Mouse (Mus musculus) MEL (cell line): ENCODE data around the gene Hinfp. TPM values are rescaled to one million over a fixed set of nuclear protein-coding genes. Genes with fewer than 3 reads are reported as not detected.

ENCODE experiments used
- DNase-seq: peaks from one replicate; pipeline ENCODE4 v3.0.0; 2011; ENCODE audit warnings: low read depth, low spot score
- H3K27ac ChIP-seq: 2 replicates; pipeline ENCODE4 v1.5.1; 2012; ENCODE audit warnings: low read depth, mild to moderate bottlenecking, control low read depth, low read length, moderate library complexity; ENCODE audit not compliant: control insufficient read depth
- H3K27me3 ChIP-seq, 2 experiments: fragments of 150-350 bp in 1 of 2; sonication (generic) in 1 of 2; 2 replicates each; pipeline ENCODE4 v1.6.1; 2012; ENCODE audit warnings: low read length in 2 of 2, mild to moderate bottlenecking in 2 of 2, improper control_type of control experiment in 1 of 2, moderate library complexity in 1 of 2; ENCODE audit not compliant: insufficient read depth in 2 of 2, control insufficient read depth in 1 of 2
- H3K36me3 ChIP-seq, 2 experiments: 2 replicates each; pipeline ENCODE4 v1.6.1; 2012 to 2014; ENCODE audit warnings: low read length in 2 of 2, improper control_type of control experiment in 1 of 2, inconsistent platforms in 1 of 2, mild to moderate bottlenecking in 1 of 2; ENCODE audit not compliant: insufficient read depth in 2 of 2, control insufficient read depth in 1 of 2
- H3K4me1 ChIP-seq, 2 experiments: fragments of 150-350 bp in 1 of 2; sonication (generic) in 1 of 2; 2 replicates each; pipeline ENCODE4 v1.6.1; 2012; ENCODE audit warnings: low read length in 2 of 2, improper control_type of control experiment in 1 of 2, mild to moderate bottlenecking in 1 of 2; ENCODE audit not compliant: insufficient read depth in 2 of 2, control insufficient read depth in 1 of 2
- H3K4me3 ChIP-seq, 2 experiments: fragments of 150-350 bp in 1 of 2; sonication (generic) in 1 of 2; 2 replicates each; pipeline ENCODE4 v1.5.1; 2012; ENCODE audit warnings: low read depth in 2 of 2, low read length in 2 of 2, mild to moderate bottlenecking in 2 of 2, moderate library complexity in 2 of 2, control low read depth in 1 of 2, improper control_type of control experiment in 1 of 2; ENCODE audit not compliant: control insufficient read depth in 1 of 2, insufficient read depth in 1 of 2
- H3K79me2 ChIP-seq: 2 replicates; pipeline ENCODE4 v1.6.1; 2012; ENCODE audit warnings: mild to moderate bottlenecking, low read length, moderate library complexity; ENCODE audit not compliant: control insufficient read depth, poor library complexity, insufficient read depth
- H3K9ac ChIP-seq: 2 replicates; pipeline ENCODE4 v1.6.1; 2012; ENCODE audit warnings: low read depth, mild to moderate bottlenecking, control low read depth, low read length, moderate library complexity; ENCODE audit not compliant: control insufficient read depth, poor library complexity, severe bottlenecking
- H3K9me3 ChIP-seq: fragments of 150-350 bp; sonication (generic); replicated peaks from 2 replicates; pipeline ENCODE4 v1.6.1; 2012; ENCODE audit warnings: mild to moderate bottlenecking, low read length, improper control_type of control experiment, moderate library complexity; ENCODE audit not compliant: insufficient read depth
- BHLHE40 ChIP-seq: IDR thresholded peaks from 2 replicates; pipeline ENCODE4 v1.6.1; 2012; ENCODE audit warnings: low read depth, mild to moderate bottlenecking, inconsistent platforms, low read length, improper control_type of control experiment, borderline replicate concordance
- CHD1 ChIP-seq: IDR thresholded peaks from 2 replicates; pipeline ENCODE4 v1.6.1; 2012; ENCODE audit warnings: low read depth, mild to moderate bottlenecking, inconsistent platforms, low read length, improper control_type of control experiment
- CHD2 ChIP-seq: IDR thresholded peaks from 2 replicates; pipeline ENCODE4 v1.6.1; 2011; ENCODE audit warnings: low read length, improper control_type of control experiment
- ELF1 ChIP-seq: IDR thresholded peaks from 2 replicates; pipeline ENCODE4 v1.6.1; 2014; ENCODE audit warnings: low read depth, mild to moderate bottlenecking, inconsistent platforms, low read length, improper control_type of control experiment, moderate library complexity
- EP300 ChIP-seq, 2 experiments: IDR thresholded peaks; 2 replicates each; pipeline ENCODE4 v1.6.1; 2011; ENCODE audit warnings: improper control_type of control experiment in 2 of 2, low read length in 2 of 2, low read depth in 1 of 2, mild to moderate bottlenecking in 1 of 2
- ETS1 ChIP-seq: IDR thresholded peaks from 2 replicates; pipeline ENCODE4 v1.6.1; 2012; ENCODE audit warnings: low read depth, mild to moderate bottlenecking, inconsistent platforms, low read length, improper control_type of control experiment, moderate library complexity
- GABPA ChIP-seq: IDR thresholded peaks from 2 replicates; pipeline ENCODE4 v1.6.1; 2012; ENCODE audit warnings: low read depth, mild to moderate bottlenecking, inconsistent platforms, low read length, improper control_type of control experiment, moderate library complexity
- MXI1 ChIP-seq: IDR thresholded peaks from 2 replicates; pipeline ENCODE4 v1.6.1; 2011; ENCODE audit warnings: mild to moderate bottlenecking, low read depth, low read length, improper control_type of control experiment
- MYC ChIP-seq: IDR thresholded peaks from 2 replicates; pipeline ENCODE4 v1.6.1; 2011; ENCODE audit warnings: low read depth, mild to moderate bottlenecking, low read length, improper control_type of control experiment, moderate library complexity
- NELFE ChIP-seq: IDR thresholded peaks from 2 replicates; pipeline ENCODE4 v1.6.1; 2011; ENCODE audit warnings: low read depth, low read length, improper control_type of control experiment
- POLR2A ChIP-seq, 2 experiments: IDR thresholded peaks; 2 replicates each; pipeline ENCODE4 v1.6.1; 2011 to 2012; ENCODE audit warnings: low read length in 2 of 2, mild to moderate bottlenecking in 2 of 2, control low read depth in 1 of 2, improper control_type of control experiment in 1 of 2, low read depth in 1 of 2, moderate library complexity in 1 of 2; ENCODE audit not compliant: control insufficient read depth in 1 of 2, insufficient read depth in 1 of 2, poor library complexity in 1 of 2
- POLR2AphosphoS2 ChIP-seq: IDR thresholded peaks from 2 replicates; pipeline ENCODE4 v1.6.1; 2011; ENCODE audit warnings: low read length, improper control_type of control experiment
- POLR2AphosphoS5 ChIP-seq: IDR thresholded peaks from 2 replicates; pipeline ENCODE4 v1.6.1; 2012; ENCODE audit warnings: low read depth, borderline replicate concordance, mild to moderate bottlenecking, inconsistent platforms, low read length, moderate library complexity, mixed read lengths
- RCOR1 ChIP-seq: IDR thresholded peaks from 2 replicates; pipeline ENCODE4 v1.6.1; 2012; ENCODE audit warnings: low read depth, mild to moderate bottlenecking, inconsistent platforms, low read length, improper control_type of control experiment
- SMC3 ChIP-seq: IDR thresholded peaks from 2 replicates; pipeline ENCODE4 v1.6.1; 2011; ENCODE audit warnings: low read depth, low read length, improper control_type of control experiment
- TAL1 ChIP-seq: IDR thresholded peaks from 2 replicates; pipeline ENCODE4 v1.6.1; 2012; ENCODE audit warnings: mild to moderate bottlenecking, inconsistent platforms, low read length, moderate library complexity, mixed read lengths
- UBTF ChIP-seq: IDR thresholded peaks from 2 replicates; pipeline ENCODE4 v1.6.1; 2012; ENCODE audit warnings: low read depth, mild to moderate bottlenecking, inconsistent platforms, low read length, improper control_type of control experiment, moderate library complexity, borderline replicate concordance; ENCODE audit not compliant: insufficient read depth
- ZC3H11A ChIP-seq: IDR thresholded peaks from 2 replicates; pipeline ENCODE4 v1.6.1; 2012; ENCODE audit warnings: low read depth, mild to moderate bottlenecking, inconsistent platforms, low read length, improper control_type of control experiment
- ZMIZ1 ChIP-seq: IDR thresholded peaks from 2 replicates; pipeline ENCODE4 v1.6.1; 2012; ENCODE audit warnings: low read depth, mild to moderate bottlenecking, inconsistent platforms, low read length, improper control_type of control experiment, moderate library complexity
- ZNF384 ChIP-seq: IDR thresholded peaks from 2 replicates; pipeline ENCODE4 v1.6.1; 2012; ENCODE audit warnings: low read depth, mild to moderate bottlenecking, inconsistent platforms, low read length, improper control_type of control experiment
- polyA plus RNA-seq, 2 experiments: library from polyadenylated mRNA; stranded (reverse) in 1 of 2; unstranded in 1 of 2; fragments of >175 nt in 1 of 2; fragments of >200 nt in 1 of 2; gene quantifications; 2 replicates each; pipeline versions ENCODE4 v1.2.1 to v1.2.4; 2012; ENCODE audit warnings: low replicate concordance in 2 of 2, low read depth in 1 of 2; ENCODE audit not compliant: insufficient read length in 2 of 2, insufficient read depth in 1 of 2, missing spikeins in 1 of 2
- total RNA-seq: library from RNA; depleted of rRNA; stranded (reverse); fragments of 300-350 nt; gene quantifications from 2 replicates; pipeline ENCODE4 v1.2.3, GENCODE M21; 2012

Gene Hinfp
- total and polyA plus RNA-seq, 3 experiments: 16.4 to 31.3 TPM; not detected in 1

DNA sequence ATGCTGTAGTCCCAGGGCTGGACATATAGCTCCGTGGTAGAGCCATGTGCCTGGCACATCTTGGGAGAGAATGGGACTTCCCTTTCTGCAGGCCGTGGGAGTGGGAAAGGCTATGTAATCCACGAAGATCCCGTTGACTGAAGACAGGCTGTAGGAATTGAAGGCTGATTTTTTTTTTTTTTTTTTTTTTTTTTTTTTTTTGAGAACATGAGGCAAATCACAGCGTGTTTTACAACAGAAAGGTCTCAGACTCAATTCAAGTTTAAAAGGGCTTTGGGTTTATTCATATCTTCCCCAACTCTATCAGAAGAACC is 30.6 kb upstream of the Hinfp start:
- H3K27me3 ChIP-seq: no peaks in the 10 kb centered on the region
- H3K9me3 ChIP-seq: no peaks in the 10 kb centered on the region
- peaks cover 0 to 7% of the 10 kb centered on the region in 2 experiments; a peak in 2 of 4 replicates for H3K4me1 ChIP-seq
- H3K36me3 ChIP-seq: peaks cover 0 to 9% of the 10 kb centered on the region in 2 experiments; a peak in 3 of 4 replicates
- peak overlapping the region; percentile 99 for H3K9ac ChIP-seq
- no peak for TF ChIP-seq ZC3H11A
- TF ChIP-seq CHD2: no peak
- TF ChIP-seq ZMIZ1: 0 out of 2 replicates have a peak, but pooled peaks have one; percentile 1
- TF ChIP-seq MYC: peak; percentile 51; the same call in 1 of the 2 replicates
- no peak for TF ChIP-seq RCOR1
- TF ChIP-seq NELFE: no peak
- TF ChIP-seq POLR2A (IDR thresholded peaks at IDR 0.05; ENCODE audit: control insufficient read depth in 1 of 2, insufficient read depth in 1 of 2, low read depth in 1 of 2, low read length in 2 of 2, poor library complexity in 1 of 2): no peak; a peak in 1 of 4 replicates
- no peak for TF ChIP-seq TAL1
- no peak for TF ChIP-seq UBTF
- TF ChIP-seq GABPA: no peak
- no peak for TF ChIP-seq ETS1
- TF ChIP-seq SMC3: no peak
- peak; percentile 47 for TF ChIP-seq MXI1
- TF ChIP-seq CHD1: no peak
- TF ChIP-seq POLR2AphosphoS2: no peak
- TF ChIP-seq ELF1: no peak
- no peak for TF ChIP-seq ZNF384
- no peak for TF ChIP-seq EP300 (IDR thresholded peaks at IDR 0.05; ENCODE audit: low read depth in 1 of 2, low read length in 2 of 2)
- peak overlapping the region; percentile 93 for H3K27ac ChIP-seq
- DNase-seq: peak; percentile 55
- H3K79me2 ChIP-seq: peaks cover 33% of the 10 kb centered on the region
- H3K4me3 ChIP-seq: peak overlapping the region; percentile 55 to 86

DNA sequence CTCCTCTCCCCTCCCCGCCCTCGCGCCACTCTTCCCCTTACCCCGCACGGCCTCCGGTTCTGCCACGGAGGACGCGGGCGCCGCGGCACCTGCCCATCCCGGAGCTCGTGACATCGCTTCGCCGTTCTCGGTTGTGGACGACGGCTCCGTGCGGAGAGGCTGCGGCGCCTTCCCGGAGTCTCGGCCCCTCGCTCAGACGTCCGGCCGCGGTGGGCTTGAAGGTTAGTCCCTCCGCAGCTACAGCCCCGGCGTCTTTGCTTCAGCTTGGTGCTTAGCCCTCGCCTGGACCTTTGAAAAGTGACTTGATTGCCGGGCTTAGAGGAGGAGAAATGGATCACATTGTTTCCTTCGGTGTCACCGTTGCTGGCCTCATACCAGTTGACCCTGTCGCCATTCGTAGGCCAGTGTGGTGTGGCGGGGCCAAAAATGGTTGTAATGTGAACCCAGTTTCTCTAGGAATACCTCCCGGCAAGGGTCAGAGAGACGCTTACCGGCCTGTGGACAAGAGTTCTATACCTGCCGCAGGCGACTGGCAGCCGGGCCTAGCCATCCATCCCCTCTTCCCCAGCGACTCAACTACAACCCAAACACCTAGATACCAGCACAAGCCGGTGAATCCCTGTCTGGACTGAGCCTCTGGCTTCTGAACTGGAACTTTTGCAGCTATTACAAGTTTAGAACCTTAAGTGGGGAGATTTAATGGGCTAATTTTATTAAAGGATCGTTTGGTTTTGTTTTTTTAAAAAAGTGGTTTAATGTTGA is 30.0 kb upstream of the Hinfp start:
- TF ChIP-seq CHD1: peak; percentile 97
- TF ChIP-seq ZMIZ1: peak; percentile 14; the same call in 1 of the 2 replicates
- TF ChIP-seq POLR2A (IDR thresholded peaks at IDR 0.05; ENCODE audit: control insufficient read depth in 1 of 2, insufficient read depth in 1 of 2, low read depth in 1 of 2, low read length in 2 of 2, poor library complexity in 1 of 2): peak; percentile 57 to 73; a peak in 3 of 4 replicates
- peak; percentile 28 for TF ChIP-seq SMC3
- TF ChIP-seq POLR2AphosphoS5: peak; percentile 11; the same call in 1 of the 2 replicates
- no peak for TF ChIP-seq BHLHE40
- Histone ChIP-seq H3K36me3 (peaks cover 0 to 6% of the 10 kb centered on the region in 2 experiments; a peak in 3 of 4 replicates), H3K27ac (peak overlapping the region; percentile 93), H3K4me3 (peak overlapping the region; percentile 55 to 86), H3K9ac (peak overlapping the region; percentile 99), H3K9me3 (no peaks in the 10 kb centered on the region), H3K79me2 (peaks cover 27% of the 10 kb centered on the region), H3K4me1 (peaks cover 0 to 3% of the 10 kb centered on the region in 2 experiments; a peak in 1 of 4 replicates), H3K27me3 (no peaks in the 10 kb centered on the region)
- DNase-seq: peak; percentile 66
